ENCODE assay signal across 12 mouse cellular contexts in the genomic region with DNA sequence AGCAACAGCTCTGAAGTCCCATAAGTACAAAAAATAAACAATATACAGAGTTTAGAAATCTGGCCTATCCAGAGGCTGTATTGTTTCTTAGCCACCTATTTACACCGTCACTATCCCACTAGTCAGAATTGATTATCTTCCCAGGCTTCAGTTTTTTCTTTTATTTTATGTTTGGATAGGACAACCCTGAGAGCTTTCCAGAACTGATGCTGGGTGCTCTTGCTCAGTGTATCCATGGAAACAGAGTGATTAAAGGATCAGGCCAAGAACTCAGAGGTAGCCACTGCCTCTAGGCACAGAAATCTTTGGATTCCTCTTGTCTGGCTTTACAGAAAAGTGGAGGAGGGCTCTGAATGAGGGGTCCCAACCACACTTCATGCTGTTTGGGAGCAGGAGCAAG.
"Had no signal": no experiment of that assay in that cellular context is flagged by ENCODE, and none has a peak within 500 bp of the region (broad histone marks: within the 10 kb centered on the region; RNA-seq: fewer than 3 reads in every experiment).

No protein-coding gene starts in this region.

- H3K36me3 ChIP-seq: limb, embryonic 12.5 days; liver, embryonic 13.5 days; midbrain, embryonic 12.5 days had no signal

- H3K4me1 ChIP-seq: limb, embryonic 12.5 days; liver, embryonic 13.5 days; midbrain, embryonic 12.5 days had no signal

- DNase-seq: kidney, adult 9 months; kidney, postnatal 36 days; liver; liver, embryonic 13.5 days; liver, postnatal 0 days; lung, postnatal 36 days; right cerebral cortex, postnatal 14 days; thymus, postnatal 36 days had no signal

- H3K4me3 ChIP-seq: limb, embryonic 12.5 days; liver, embryonic 13.5 days; midbrain, embryonic 12.5 days had no signal

- H3K27me3 ChIP-seq: limb, embryonic 12.5 days; liver, embryonic 13.5 days; midbrain, embryonic 12.5 days had no signal

- H3K4me2 ChIP-seq: limb, embryonic 12.5 days; liver, embryonic 13.5 days; midbrain, embryonic 12.5 days had no signal

- H3K27ac ChIP-seq: kidney, postnatal 0 days; limb, embryonic 12.5 days; liver, embryonic 13.5 days; midbrain, embryonic 12.5 days had no signal

- ATAC-seq: liver, postnatal 0 days; lung, postnatal 0 days had no signal

- H3K9ac ChIP-seq: limb, embryonic 12.5 days; liver, embryonic 13.5 days; liver, postnatal 0 days; midbrain, embryonic 12.5 days had no signal

- H3K9me3 ChIP-seq: limb, embryonic 12.5 days; liver, embryonic 13.5 days; midbrain, embryonic 12.5 days had no signal
